Mouse (Mus musculus) skeletal muscle tissue, postnatal 0 days (tissue): Measurements from ENCODE around the gene Timm10b. TPM values are rescaled to one million over a fixed set of nuclear protein-coding genes. Genes with fewer than 3 reads are reported as not detected.

Experiments
- polyA plus RNA-seq: library from polyadenylated mRNA; unstranded; fragments of >200 nt; fragmentation: Nextera tagmentation; extraction: Ambion mirVana; gene quantifications from 2 replicates; pipeline ENCODE4 v1.2.1, GENCODE M21; 2015

The Timm10b gene
- 179 and 197 TPM in 2 replicates for polyA plus RNA-seq

DNA sequence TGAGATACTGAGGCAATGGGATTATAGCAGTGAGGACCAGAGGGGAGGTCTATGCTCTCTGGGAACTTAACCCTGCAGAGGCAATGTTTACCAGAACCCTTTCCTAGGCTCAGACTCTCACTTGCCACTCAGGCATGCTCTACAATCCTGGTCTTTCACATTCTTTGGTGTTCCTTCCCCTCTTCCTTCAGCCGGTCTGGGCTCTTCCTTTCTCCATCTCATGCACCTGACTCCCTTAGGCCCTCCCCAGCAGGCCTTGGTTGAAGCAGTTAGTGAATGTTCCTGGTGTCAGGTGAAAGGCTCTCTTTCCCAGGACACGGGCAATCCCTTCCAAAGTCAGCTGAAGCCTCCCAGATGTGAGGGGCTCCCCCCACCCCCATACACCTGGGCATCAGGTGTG lies at the start of gene Timm10b:
Gene Timm10b (plus strand): TSS at position 301 of the 400 bp plus-strand sequence.

DNA sequence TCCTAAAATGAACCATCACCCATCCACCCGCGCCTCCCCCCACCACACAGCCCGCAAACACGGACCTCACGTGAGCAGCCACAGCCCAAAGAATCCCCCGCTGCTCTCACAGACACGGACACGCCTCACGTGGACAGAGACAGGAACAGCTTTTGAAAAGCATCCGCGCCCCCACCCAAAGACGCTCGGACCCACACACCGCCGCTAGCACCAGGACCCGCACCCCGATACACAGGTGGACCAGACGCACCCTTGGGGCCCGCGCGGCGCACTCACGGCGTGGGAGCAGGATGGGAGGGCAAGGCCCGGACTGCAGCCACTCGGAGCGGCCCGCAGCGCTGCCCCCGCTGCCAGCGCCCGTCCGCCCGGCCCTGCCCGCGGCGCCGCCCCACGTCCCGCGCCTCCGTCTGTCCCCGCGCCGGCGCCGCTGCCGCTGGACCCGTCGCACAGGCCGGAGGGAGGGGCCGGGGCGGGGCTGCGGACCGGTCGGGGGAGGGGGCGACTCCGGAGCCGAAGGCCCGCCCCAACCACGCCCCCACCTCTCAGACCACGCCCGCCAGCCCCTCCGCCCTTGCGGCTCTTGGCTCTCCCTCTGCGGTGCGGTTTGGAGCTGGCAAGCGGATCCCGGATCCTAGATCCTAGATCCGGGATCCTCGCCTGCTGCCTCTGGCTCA lies 6.6 kb upstream of the Timm10b start, which contains the start of gene Trim3:
Gene Trim3 (minus strand): TSS at position 445 of the 674 bp plus-strand sequence.

GRCm38 (mm10) chr7:105640233-105640893 lies 507 bp downstream of the Timm10b start, which contains the start of the genes Arfip2 and Gm45799:
TSS of gene Arfip2 (minus strand) at chr7:105640416.
TSS of gene Gm45799 (plus strand) at chr7:105640552.

DNA sequence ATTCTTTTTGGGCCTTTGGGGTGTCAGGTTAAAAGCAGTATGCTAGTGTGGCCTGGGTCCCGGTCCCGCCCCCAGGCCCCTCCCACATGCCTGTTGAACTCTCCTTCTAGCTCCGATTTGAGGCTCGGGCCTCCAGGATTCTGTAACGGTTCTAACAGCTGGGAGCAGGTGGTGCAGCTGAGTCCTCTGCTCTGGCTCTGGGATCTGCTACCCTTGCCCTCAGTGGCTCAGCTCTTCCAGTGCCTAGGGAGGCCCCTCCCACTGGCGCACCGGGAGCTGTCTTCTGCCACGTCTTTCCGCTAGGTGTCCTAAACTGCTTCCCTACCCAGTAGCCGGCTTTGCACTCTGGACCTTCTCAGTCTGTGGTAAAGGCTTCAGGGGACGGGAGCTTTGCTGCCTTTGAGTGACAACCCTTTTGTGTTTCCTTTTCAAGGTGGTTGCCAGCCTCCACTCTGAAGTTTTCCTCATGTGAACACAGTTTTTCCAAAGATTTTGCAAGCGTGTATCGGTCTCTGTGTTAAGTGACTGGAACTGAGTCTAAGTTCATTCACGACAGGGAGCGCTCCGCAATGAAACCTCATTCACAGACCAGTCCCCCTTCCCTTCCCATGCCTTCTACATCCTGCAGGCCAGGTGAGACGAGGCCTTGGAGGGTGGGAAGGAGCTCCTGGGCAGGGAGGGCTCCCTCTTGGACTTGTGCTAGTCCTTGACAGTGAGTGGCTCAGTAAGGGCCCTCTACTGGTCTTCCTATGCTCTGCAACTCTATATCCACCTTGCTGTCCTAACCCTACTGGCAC lies 11.0 kb downstream of the Timm10b start, which contains the start of gene Dnhd1:
Gene Dnhd1 (plus strand): TSS at position 189 of the 797 bp plus-strand sequence.

Other genes with a start within 250 kb of the Timm10b start
- 18.4 and 19.4 TPM in 2 replicates for gene Fam160a2, start 240.0 kb upstream of the Timm10b start, polyA plus RNA-seq
- 0.08 TPM in 1 of 2 replicates, not detected in the other for gene Cnga4, start 235.5 kb upstream of the Timm10b start, polyA plus RNA-seq
- gene Cckbr, start 214.3 kb upstream of the Timm10b start, polyA plus RNA-seq, result not detected in 2 replicates
- gene Cavin3, start 157.8 kb upstream of the Timm10b start, polyA plus RNA-seq, result 86.4 and 116 TPM in 2 replicates
- 41.9 and 44.7 TPM in 2 replicates for gene Smpd1, start 85.7 kb upstream of the Timm10b start, polyA plus RNA-seq
- 15.7 and 18.3 TPM in 2 replicates for gene Apbb1, start 58.4 kb upstream of the Timm10b start, polyA plus RNA-seq
- gene Hpx, start 39.9 kb upstream of the Timm10b start, polyA plus RNA-seq, result 0.54 and 0.94 TPM in 2 replicates
- gene Trim3, start 6.5 kb upstream of the Timm10b start, polyA plus RNA-seq, result 15.6 and 17.9 TPM in 2 replicates
- 32.8 and 41.9 TPM in 2 replicates for gene Arfip2, start 360 bp downstream of the Timm10b start, polyA plus RNA-seq
- 37.9 and 39.9 TPM in 2 replicates for gene Gm45799, start 496 bp downstream of the Timm10b start, polyA plus RNA-seq
- 0.46 and 0.71 TPM in 2 replicates for gene Dnhd1, start 10.8 kb downstream of the Timm10b start, polyA plus RNA-seq
- 343 and 379 TPM in 2 replicates for gene Ilk, start 96.5 kb downstream of the Timm10b start, polyA plus RNA-seq
- gene Rrp8, start 97.3 kb downstream of the Timm10b start, polyA plus RNA-seq, result 16.4 and 21.1 TPM in 2 replicates
- 75.4 and 75.7 TPM in 2 replicates for gene Taf10, start 104.3 kb downstream of the Timm10b start, polyA plus RNA-seq
- 45.6 and 54.1 TPM in 2 replicates for gene Tpp1, start 112.2 kb downstream of the Timm10b start, polyA plus RNA-seq
- 3.5 TPM in 2 replicates for gene Dchs1, start 147.6 kb downstream of the Timm10b start, polyA plus RNA-seq
- 334 and 340 TPM in 2 replicates for gene Mrpl17, start 171.0 kb downstream of the Timm10b start, polyA plus RNA-seq